Mouse (Mus musculus) limb, embryonic 15.5 days (tissue): ENCODE data around the gene Tril. TPM values are rescaled to one million over a fixed set of nuclear protein-coding genes. Genes with fewer than 3 reads are reported as not detected.

ENCODE experiments used
- ATAC-seq: fragments of 200-750 bp; cut with Nextera tagmentation; 2 replicates; pipeline ENCODE4 v1.8.0; 2017; ENCODE audit warnings: low read depth, moderate TSS enrichment; ENCODE audit not compliant: insufficient number of reproducible peaks, low FRiP score, low TSS enrichment
- H3K27ac ChIP-seq: fragments of 300-500 bp; sonication (generic); 2 replicates; pipeline ENCODE4 v1.5.1; 2015; ENCODE audit warnings: moderate library complexity, mild to moderate bottlenecking, inconsistent platforms
- H3K27me3 ChIP-seq: fragments of 300-500 bp; sonication (generic); 2 replicates; pipeline ENCODE4 v1.6.1; 2015; ENCODE audit warnings: inconsistent platforms
- H3K36me3 ChIP-seq: fragments of 300-500 bp; sonication (generic); 2 replicates; pipeline ENCODE4 v1.6.1; 2015; ENCODE audit warnings: inconsistent platforms
- H3K4me1 ChIP-seq: fragments of 300-500 bp; sonication (generic); 2 replicates; pipeline ENCODE4 v1.6.1; 2015; ENCODE audit warnings: inconsistent platforms
- H3K4me2 ChIP-seq: fragments of 300-500 bp; sonication (generic); 2 replicates; pipeline ENCODE4 v1.6.1; 2015; ENCODE audit warnings: mild to moderate bottlenecking, inconsistent platforms
- H3K4me3 ChIP-seq: fragments of 300-500 bp; sonication (generic); 2 replicates; pipeline ENCODE4 v1.5.1; 2015; ENCODE audit warnings: mild to moderate bottlenecking, inconsistent platforms
- H3K9ac ChIP-seq: fragments of 300-500 bp; sonication (generic); 2 replicates; pipeline ENCODE4 v1.6.1; 2015; ENCODE audit warnings: inconsistent platforms
- H3K9me3 ChIP-seq: fragments of 300-500 bp; sonication (generic); 2 replicates; pipeline ENCODE4 v1.6.1; 2016; ENCODE audit warnings: inconsistent platforms
- WGBS: fragments of 180-500 bp; shearing (Covaris S2); methylation state at CpG from one replicate; pipeline ENCODE4 v1.1.7; 2015; 5-methylcytosine and 5-hydroxymethylcytosine counted together
- polyA plus RNA-seq: library from polyadenylated mRNA; unstranded; fragments of >200 nt; fragmentation: Nextera tagmentation; extraction: Ambion mirVana; gene quantifications from 2 replicates; pipeline ENCODE4 v1.2.1, GENCODE M21; 2015

Gene Tril
- polyA plus RNA-seq, 1 experiment from 2014 or later = 71.2 TPM

DNA sequence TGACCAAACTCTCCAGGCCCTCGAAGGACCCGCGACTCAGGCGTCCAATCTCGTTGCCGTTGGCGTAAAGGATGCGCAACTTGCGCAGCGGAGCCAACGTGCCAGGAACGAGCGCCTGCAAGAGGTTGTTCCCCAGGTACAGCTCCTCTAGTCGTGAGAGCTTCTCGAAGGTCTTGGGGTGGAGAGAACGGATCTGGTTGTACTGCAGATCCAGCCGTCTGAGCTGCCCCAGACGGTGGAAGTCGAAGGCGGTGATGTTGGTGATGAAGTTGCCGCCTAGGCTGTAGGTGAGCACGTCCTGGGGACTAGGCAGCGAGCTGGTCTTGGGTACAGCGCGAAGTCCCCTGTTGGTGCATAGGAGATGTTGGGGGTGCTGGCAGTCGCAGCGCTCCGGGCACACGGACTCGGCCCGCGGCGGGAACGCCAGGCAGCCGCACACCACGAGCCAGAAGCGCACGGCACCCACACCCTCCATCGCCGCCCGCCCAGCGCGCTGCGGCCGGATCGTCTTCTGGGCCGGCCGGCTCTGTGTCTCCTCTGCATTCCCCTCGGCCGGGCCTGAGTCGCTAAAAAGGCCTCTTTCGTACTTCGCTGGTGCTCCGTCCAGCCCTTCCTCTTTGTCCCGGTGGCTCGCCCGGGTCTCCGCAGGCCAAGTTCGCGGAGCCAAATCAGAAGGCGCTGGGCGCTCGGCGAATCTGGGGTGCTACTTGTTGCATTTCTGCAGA is 707 bp downstream of the Tril start:
- Histone ChIP-seq H3K4me2 (peak overlapping the region; percentile 92), H3K4me3 (peak overlapping the region; percentile 62), H3K27me3 (peaks cover 18% of the 10 kb centered on the region; the same call in 1 of the 2 replicates), H3K4me1 (peaks cover 53% of the 10 kb centered on the region), H3K36me3 (no peaks in the 10 kb centered on the region), H3K9me3 (no peaks in the 10 kb centered on the region), H3K27ac (peak overlapping the region; percentile 97), H3K9ac (peak overlapping the region; percentile 72)
- WGBS = under 1% methylated on average over 64 of the region's 64 CpGs
- no peak for ATAC-seq

DNA sequence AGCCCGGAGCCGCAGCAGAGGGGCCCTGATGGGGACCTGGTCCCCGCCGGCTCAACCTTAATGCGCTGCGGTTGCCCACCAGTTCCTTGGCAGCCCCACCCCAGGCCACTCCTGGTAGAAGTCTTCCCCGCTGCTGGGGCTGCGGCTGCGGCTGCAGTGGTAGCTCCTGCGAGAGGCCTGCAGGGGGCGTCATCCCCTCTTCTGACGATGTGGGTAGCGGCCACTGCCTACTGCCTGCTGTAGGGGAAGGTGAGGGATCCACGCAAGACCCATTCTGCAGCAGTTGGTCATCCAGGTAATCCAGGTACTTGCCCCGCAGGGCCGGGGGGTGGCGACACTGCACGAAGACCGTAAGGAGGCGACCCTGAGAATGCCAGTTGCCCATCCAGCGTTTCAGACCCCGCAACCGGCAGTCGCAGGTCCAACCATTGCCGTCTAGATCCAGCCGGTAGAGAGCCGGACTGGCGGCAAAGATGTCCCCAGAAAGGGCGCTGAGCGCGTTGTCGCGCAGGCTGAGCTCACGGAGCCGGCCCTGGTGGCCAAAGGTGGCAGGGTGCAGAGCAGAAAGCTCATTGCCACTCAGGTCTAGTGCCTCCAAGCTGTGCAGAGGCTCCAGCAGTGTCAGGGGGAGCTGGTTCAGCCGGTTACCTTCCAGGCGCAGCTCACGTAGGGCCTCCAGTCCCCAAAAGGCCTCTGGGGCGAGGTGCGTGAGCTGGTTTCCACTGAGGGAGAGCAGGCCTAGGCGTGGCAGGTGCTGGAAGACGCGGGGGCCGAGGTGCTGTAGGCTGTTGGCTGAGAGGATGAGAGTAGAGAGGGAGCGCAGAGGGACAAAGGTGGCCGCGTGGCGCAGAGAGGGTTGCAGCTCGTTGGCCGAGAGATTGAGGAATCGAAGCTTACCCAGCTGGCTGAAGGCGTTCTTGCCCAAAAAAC is 1.6 kb downstream of the Tril start:
- Histone ChIP-seq H3K27ac (peak overlapping the region; percentile 97), H3K4me3 (peak overlapping the region; percentile 62), H3K4me2 (peak overlapping the region; percentile 92), H3K27me3 (peaks cover 18% of the 10 kb centered on the region; the same call in 1 of the 2 replicates), H3K4me1 (peaks cover 52% of the 10 kb centered on the region), H3K9ac (peak overlapping the region; percentile 72), H3K36me3 (no peaks in the 10 kb centered on the region), H3K9me3 (no peaks in the 10 kb centered on the region)
- under 1% methylated on average over 52 of the region's 52 CpGs for WGBS
- peak; percentile 49; the same call in 1 of the 2 replicates for ATAC-seq

GRCm38 (mm10) chr6:53818264-53818731 is 2.3 kb downstream of the Tril start:
- H3K27ac ChIP-seq = peak overlapping the region; percentile 97
- peak overlapping the region; percentile 72 for H3K9ac ChIP-seq
- WGBS = under 1% methylated on average over 42 of the region's 42 CpGs
- peaks cover 52% of the 10 kb centered on the region for H3K4me1 ChIP-seq
- no peaks in the 10 kb centered on the region for H3K36me3 ChIP-seq
- H3K27me3 ChIP-seq = peaks cover 18% of the 10 kb centered on the region; the same call in 1 of the 2 replicates
- peak overlapping the region; percentile 62 for H3K4me3 ChIP-seq
- H3K4me2 ChIP-seq = peak overlapping the region; percentile 92
- no peak for ATAC-seq
- H3K9me3 ChIP-seq = no peaks in the 10 kb centered on the region

- no peaks in the 10 kb centered on the region for H3K36me3 ChIP-seq
- H3K4me1 ChIP-seq = peaks cover 52% of the 10 kb centered on the region
- H3K27ac ChIP-seq = peak overlapping the region; percentile 97
- H3K9ac ChIP-seq = peak overlapping the region; percentile 72
- ATAC-seq = no peak
- 13% methylated on average over 33 of the region's 33 CpGs for WGBS
- peaks cover 18% of the 10 kb centered on the region; the same call in 1 of the 2 replicates for H3K27me3 ChIP-seq
- peak overlapping the region; percentile 92 for H3K4me2 ChIP-seq
- H3K4me3 ChIP-seq = peak overlapping the region; percentile 62
- H3K9me3 ChIP-seq = no peaks in the 10 kb centered on the region
Observed at GRCm38 (mm10) chr6:53817763-53818174, 2.9 kb downstream of the Tril start.

- H3K9ac ChIP-seq = no peak overlapping the region
- no peaks in the 10 kb centered on the region for H3K36me3 ChIP-seq
- H3K27ac ChIP-seq = no peak overlapping the region
- peak overlapping the region; percentile 92 for H3K4me2 ChIP-seq
- peaks cover 18% of the 10 kb centered on the region; the same call in 1 of the 2 replicates for H3K27me3 ChIP-seq
- peaks cover 47% of the 10 kb centered on the region for H3K4me1 ChIP-seq
- 66% methylated on average over 8 of the region's 8 CpGs for WGBS
- no peaks in the 10 kb centered on the region for H3K9me3 ChIP-seq
- no peak for ATAC-seq
- H3K4me3 ChIP-seq = peak overlapping the region; percentile 62
Observed at GRCm38 (mm10) chr6:53816661-53817060, 4.0 kb downstream of the Tril start.

DNA sequence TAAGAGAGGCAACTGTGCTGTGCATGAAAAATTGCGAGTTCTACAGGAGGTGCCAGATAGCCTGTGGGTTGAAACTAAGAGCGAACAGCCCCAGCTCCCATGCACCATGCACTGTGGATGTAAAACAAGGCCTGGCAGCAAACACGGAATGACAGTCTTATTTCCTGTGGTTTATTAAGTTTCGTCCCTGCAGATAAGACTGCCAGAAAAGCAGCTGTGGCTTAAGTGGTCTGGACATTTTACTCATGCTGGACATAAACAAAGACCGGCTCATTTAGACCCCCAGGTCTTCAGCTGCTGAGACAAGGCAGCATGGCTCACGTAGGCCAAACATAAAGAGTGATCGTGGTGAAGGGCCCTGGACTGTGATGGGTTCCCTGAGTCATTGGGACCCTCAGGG is 4.9 kb downstream of the Tril start:
- Histone ChIP-seq H3K27ac (no peak overlapping the region), H3K4me2 (0 out of 2 replicates have a peak overlapping the region, but pooled peaks have one; percentile 22), H3K4me1 (peaks cover 37% of the 10 kb centered on the region), H3K36me3 (no peaks in the 10 kb centered on the region), H3K9ac (no peak overlapping the region), H3K9me3 (no peaks in the 10 kb centered on the region), H3K27me3 (peaks cover 18% of the 10 kb centered on the region; the same call in 1 of the 2 replicates), H3K4me3 (no peak overlapping the region)
- ATAC-seq = no peak
- WGBS = 45% methylated on average over 7 of the region's 7 CpGs

DNA sequence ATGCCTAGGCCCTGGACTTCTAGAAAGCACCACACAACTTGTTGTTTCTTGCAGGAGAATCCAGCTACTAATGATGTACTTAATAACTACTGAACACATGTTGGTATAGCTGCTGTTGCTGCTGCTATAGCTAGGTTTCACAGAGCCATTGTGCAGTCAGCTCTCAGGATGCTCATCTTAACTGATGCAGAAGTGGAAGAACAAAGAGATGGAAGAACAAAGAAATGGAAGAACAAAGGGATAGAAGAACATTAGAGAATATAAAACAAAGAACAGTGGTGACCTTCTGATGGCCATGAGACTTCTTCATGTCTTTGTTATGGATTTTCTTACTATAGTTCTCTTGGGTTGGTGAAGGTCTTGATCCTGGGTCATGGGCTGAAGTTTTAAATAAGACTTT is 6.4 kb downstream of the Tril start:
- H3K4me1 ChIP-seq = peaks cover 28% of the 10 kb centered on the region
- ATAC-seq = no peak
- H3K27ac ChIP-seq = no peak overlapping the region
- H3K9ac ChIP-seq = no peak overlapping the region
- no peak overlapping the region for H3K4me2 ChIP-seq
- no peaks in the 10 kb centered on the region for H3K9me3 ChIP-seq
- H3K36me3 ChIP-seq = no peaks in the 10 kb centered on the region
- peaks cover 15% of the 10 kb centered on the region; the same call in 1 of the 2 replicates for H3K27me3 ChIP-seq
- H3K4me3 ChIP-seq = no peak overlapping the region

GRCm38 (mm10) chr6:53812242-53812641 is 8.4 kb downstream of the Tril start:
- no peak overlapping the region for H3K27ac ChIP-seq
- peaks cover 8% of the 10 kb centered on the region for H3K4me1 ChIP-seq
- no peak for ATAC-seq
- H3K27me3 ChIP-seq = no peaks in the 10 kb centered on the region
- no peaks in the 10 kb centered on the region for H3K9me3 ChIP-seq
- WGBS = 51% methylated on average over 3 of the region's 3 CpGs
- no peaks in the 10 kb centered on the region for H3K36me3 ChIP-seq
- no peak overlapping the region for H3K4me2 ChIP-seq
- no peak overlapping the region for H3K9ac ChIP-seq
- H3K4me3 ChIP-seq = no peak overlapping the region

- ATAC-seq = no peak
- Histone ChIP-seq H3K36me3 (no peaks in the 10 kb centered on the region), H3K4me2 (no peak overlapping the region), H3K27me3 (no peaks in the 10 kb centered on the region), H3K9me3 (no peaks in the 10 kb centered on the region), H3K4me1 (no peaks in the 10 kb centered on the region), H3K9ac (no peak overlapping the region), H3K4me3 (no peak overlapping the region), H3K27ac (no peak overlapping the region)
- 64% methylated on average over 9 of the region's 9 CpGs for WGBS
Observed at GRCm38 (mm10) chr6:53808801-53809200, 11.8 kb downstream of the Tril start.

DNA sequence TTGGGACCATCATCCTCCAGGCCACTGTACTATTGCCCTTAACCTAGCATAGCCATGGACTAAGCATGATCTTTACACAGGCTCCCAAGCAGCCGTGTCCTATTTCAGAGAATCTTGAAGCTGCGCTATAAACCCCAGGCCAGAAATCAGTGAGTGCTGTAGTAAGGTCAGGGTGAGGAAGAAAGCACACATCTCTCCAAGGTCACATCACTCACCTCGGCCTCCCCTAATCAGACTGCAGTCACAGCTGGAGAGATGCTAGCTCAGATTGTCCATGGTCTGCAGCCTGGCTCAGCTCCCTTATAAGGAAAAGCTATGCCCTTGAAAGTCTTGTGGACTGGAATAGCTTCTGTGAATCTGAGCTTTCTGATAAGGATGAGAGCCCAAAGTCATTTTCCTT is 13.4 kb downstream of the Tril start:
- H3K9me3 ChIP-seq = no peaks in the 10 kb centered on the region
- no peak overlapping the region for H3K4me3 ChIP-seq
- H3K27ac ChIP-seq = no peak overlapping the region
- H3K9ac ChIP-seq = no peak overlapping the region
- no peaks in the 10 kb centered on the region for H3K36me3 ChIP-seq
- no peak overlapping the region for H3K4me2 ChIP-seq
- ATAC-seq = no peak
- WGBS = 71% methylated on average over 3 of the region's 3 CpGs
- H3K27me3 ChIP-seq = no peaks in the 10 kb centered on the region
- peaks cover 3% of the 10 kb centered on the region; the same call in 1 of the 2 replicates for H3K4me1 ChIP-seq

DNA sequence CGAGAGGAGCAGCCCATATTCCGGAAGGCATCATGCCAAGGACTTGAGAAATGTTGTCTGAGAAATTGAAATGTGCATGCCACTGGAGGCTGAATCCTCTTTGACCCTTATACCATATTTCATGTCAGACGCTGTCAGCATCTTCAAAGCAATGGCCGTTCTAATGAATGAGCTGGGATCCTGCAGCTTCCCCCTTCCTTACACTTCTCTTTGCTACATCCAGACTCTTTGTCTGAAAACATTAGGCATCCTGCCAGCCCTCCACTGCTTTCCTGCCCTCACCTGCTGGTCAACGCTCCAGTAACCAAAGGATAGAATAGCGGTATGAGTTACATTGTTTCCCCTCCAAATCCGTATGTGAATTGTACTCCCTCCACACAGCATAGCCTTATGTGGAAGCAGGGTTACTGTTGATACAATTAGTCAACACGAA is 14.0 kb downstream of the Tril start:
- no peak overlapping the region for H3K4me3 ChIP-seq
- H3K36me3 ChIP-seq = no peaks in the 10 kb centered on the region
- peaks cover 8% of the 10 kb centered on the region for H3K4me1 ChIP-seq
- H3K27me3 ChIP-seq = no peaks in the 10 kb centered on the region
- no peak overlapping the region for H3K9ac ChIP-seq
- H3K4me2 ChIP-seq = no peak overlapping the region
- no peak for ATAC-seq
- 44% methylated on average over 8 of the region's 8 CpGs for WGBS
- no peaks in the 10 kb centered on the region for H3K9me3 ChIP-seq
- no peak overlapping the region for H3K27ac ChIP-seq
